Mouse (Mus musculus): ENCODE measurements around the gene Skap1.

The Skap1 gene

DNA sequence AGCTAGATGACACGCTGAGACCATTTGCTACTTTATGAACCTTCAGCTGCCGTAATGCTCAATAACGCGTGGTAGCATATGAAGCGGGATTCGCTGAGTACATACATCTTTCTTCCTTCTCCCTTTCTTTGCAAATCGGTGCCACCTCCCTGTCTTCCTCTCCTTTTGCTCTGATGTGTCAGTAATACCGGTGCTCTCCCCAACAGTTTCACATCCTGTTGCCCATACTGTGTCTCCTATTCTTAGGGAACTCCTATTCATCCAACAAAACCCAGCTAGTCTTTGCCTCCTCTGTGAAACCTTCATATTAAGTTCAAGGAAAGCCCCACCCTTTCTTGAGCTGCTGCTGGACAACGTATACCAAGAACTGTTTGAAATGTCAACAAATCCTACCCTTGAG is 187.5 kb downstream of the Skap1 start:
- Histone ChIP-seq H3K27me3 (ENCODE audit: control insufficient read depth, insufficient read depth, low read length, poor library complexity, severe bottlenecking) (peaks cover under 1% of the 10 kb centered on the region; the same call in 1 of the 2 replicates), H3K36me3 (ENCODE audit: control insufficient read depth, insufficient read depth, low read length, poor library complexity, severe bottlenecking) (no peaks in the 10 kb centered on the region)
- DNase-seq (ENCODE audit: low read depth, low spot score): no peak

DNA sequence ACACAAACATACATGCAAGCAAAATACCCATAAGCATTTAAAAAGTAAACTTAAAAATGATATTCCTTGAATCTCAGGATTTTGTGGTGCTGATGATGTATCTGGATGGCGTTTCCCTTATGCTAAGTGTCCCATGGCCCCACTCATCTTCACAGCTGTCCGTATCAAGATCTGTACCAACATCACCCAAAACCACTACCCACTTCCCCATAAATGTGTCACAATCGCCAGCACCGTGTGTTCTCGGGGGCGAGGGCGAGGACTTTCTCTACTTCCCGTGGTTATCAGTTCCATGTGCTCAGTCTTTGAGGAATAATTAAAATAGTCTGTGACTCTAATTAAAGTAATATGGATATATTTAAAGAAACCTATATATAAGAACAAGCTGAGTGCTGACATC is 189.5 kb downstream of the Skap1 start:
- Histone ChIP-seq H3K27me3 (ENCODE audit: control insufficient read depth, insufficient read depth, low read length, poor library complexity, severe bottlenecking) (no peaks in the 10 kb centered on the region), H3K36me3 (ENCODE audit: control insufficient read depth, insufficient read depth, low read length, poor library complexity, severe bottlenecking) (no peaks in the 10 kb centered on the region)
- no peak for DNase-seq (ENCODE audit: low read depth, low spot score)

DNA sequence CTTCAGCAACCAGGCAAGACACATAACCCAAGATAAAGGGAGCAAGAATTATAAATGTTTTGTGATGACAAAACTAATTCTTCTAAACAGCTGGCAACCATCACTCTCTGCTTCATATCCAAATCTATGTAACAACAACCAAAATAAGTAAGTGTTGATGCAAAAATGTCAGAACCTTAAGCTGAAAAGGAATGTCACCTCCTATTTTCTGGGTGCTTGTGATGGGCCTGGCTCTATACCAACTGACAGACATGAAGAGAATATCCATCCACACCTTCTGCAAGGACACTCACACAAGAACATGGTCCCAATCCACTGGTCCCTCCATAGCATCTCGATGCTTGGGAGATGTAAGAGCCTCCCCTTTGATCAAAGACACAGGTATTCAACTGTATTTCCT is 194.0 kb downstream of the Skap1 start:
- no peak for DNase-seq (ENCODE audit: low read depth, low spot score)
- Histone ChIP-seq H3K36me3 (ENCODE audit: control insufficient read depth, insufficient read depth, low read length, poor library complexity, severe bottlenecking) (no peaks in the 10 kb centered on the region), H3K27me3 (ENCODE audit: control insufficient read depth, insufficient read depth, low read length, poor library complexity, severe bottlenecking) (no peaks in the 10 kb centered on the region)

DNA sequence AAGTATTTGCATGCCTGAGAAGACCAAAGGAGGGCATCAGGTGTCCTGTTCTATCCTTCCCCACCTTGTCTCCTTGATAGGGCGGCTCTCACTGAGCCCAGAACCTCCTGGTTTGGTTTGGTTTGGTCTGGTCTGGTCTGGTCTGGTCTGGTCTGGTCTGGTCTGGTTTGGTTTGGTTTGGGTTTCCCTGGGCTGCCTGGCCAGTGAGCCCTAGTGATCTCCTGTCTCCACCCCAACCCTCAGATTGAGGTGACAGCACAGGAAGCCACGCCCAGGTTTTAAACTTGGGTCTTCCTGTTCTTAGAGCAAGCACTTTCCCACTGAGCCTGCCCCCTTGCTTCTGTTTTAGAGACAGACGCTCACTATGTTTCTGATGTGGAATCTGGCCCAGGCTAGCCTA is 202.5 kb downstream of the Skap1 start:
- DNase-seq (ENCODE audit: low read depth, low spot score): peak; percentile 62

DNA sequence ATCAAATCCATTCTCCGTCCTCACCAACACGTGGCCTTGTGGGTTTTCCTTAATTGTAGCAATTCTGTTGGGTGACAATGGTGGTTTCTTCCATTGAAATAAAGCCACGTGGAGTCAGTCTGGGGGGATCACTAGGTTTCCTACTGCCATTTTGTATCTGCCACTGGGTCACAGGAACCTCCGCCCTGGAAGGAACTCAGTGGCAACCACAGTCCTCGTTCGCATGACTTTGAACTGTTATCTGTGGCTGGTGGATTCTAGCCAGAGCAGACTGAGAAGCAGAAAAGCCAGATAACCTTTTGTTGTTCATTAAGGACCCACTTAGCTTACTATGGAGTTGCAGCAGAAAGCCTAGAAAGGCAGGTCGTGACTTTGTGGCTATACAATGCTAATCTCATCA is 204.0 kb downstream of the Skap1 start:
- Histone ChIP-seq H3K36me3 (ENCODE audit: control insufficient read depth, insufficient read depth, low read length, poor library complexity, severe bottlenecking) (no peaks in the 10 kb centered on the region), H3K27me3 (ENCODE audit: control insufficient read depth, insufficient read depth, low read length, poor library complexity, severe bottlenecking) (no peaks in the 10 kb centered on the region)
- no peak for DNase-seq (ENCODE audit: low read depth, low spot score)

More for the DNA sequence above, 202.5 kb downstream of the Skap1 start:
- Histone ChIP-seq H3K27me3 (ENCODE audit: control insufficient read depth, insufficient read depth, low read length, poor library complexity, severe bottlenecking) (no peaks in the 10 kb centered on the region), H3K36me3 (ENCODE audit: control insufficient read depth, insufficient read depth, low read length, poor library complexity, severe bottlenecking) (no peaks in the 10 kb centered on the region)

DNA sequence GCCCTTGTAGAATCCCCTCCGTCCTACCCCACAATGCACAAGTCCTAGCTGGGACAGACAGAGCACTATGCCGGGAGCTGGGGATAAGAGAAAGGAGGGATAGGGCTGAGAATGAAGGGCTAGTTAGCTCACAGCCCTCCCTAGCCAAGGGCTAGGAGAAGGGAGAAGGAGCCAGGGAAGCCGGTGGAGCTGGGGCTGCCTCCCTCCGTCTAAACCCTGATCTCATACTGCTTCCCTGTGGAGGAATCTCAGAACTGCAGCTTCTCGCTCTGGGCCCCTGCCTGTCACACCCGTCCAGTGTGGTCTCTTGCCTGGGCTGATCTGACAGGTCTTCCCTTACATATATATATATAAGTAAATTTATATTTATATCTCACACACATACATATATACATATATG is 209.4 kb downstream of the Skap1 start:
- peak; percentile 18 for DNase-seq (ENCODE audit: low read depth, low spot score)
- H3K27me3 ChIP-seq (ENCODE audit: control insufficient read depth, insufficient read depth, low read length, poor library complexity, severe bottlenecking): no peaks in the 10 kb centered on the region; the same call in 1 of the 2 replicates
- no peaks in the 10 kb centered on the region for H3K36me3 ChIP-seq (ENCODE audit: control insufficient read depth, insufficient read depth, low read length, poor library complexity, severe bottlenecking)

DNA sequence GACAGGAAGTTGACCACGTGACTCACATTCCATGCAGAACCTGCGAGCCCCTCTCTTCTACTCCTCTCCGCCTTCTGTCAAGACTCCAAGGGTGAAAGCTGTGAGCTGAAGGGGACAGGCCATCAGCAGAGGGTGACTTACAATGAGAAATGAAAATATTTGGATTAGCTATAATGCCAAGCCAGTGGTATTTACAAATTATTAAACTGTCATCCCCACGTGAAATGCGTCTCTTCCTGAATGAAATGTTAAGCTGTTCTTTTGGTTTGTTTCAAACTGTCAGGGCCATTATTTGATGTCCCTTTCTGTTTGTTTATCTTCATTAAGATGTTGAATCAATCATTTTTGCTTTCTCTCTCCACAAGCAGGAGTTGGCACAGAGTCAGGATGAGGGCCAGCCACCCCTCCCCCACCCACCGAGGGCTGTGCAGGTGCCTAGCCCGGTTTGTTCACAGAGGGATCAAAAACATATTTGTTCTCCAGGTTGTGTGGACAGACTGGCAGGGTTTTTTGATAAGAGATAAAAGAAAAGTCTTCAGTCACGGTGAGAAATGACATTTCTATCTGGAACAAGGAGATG is 210.5 kb downstream of the Skap1 start:
- no peaks in the 10 kb centered on the region for H3K36me3 ChIP-seq (ENCODE audit: control insufficient read depth, insufficient read depth, low read length, poor library complexity, severe bottlenecking)
- no peak for DNase-seq (ENCODE audit: low read depth, low spot score)
- no peaks in the 10 kb centered on the region; the same call in 1 of the 2 replicates for H3K27me3 ChIP-seq (ENCODE audit: control insufficient read depth, insufficient read depth, low read length, poor library complexity, severe bottlenecking)

DNA sequence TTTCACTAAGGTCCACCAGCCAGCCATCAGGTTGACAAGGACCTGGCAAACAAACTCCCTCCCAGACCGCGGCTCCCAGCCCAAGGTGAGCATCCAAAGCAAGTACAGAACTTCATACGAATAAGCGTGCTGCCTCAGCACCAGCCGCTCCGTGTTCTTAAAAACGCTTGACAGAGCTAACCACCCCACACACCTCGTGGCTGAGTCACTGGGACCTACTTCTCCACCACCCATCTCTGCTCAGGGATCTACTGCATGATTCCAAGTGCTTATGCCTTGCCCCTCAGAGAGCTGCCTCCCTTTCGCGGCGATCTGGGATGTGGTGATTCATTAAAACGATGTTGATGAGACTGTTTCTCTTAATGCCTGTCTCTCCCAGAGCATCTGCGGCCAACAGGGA is 213.6 kb downstream of the Skap1 start:
- Histone ChIP-seq H3K36me3 (ENCODE audit: control insufficient read depth, insufficient read depth, low read length, poor library complexity, severe bottlenecking) (no peaks in the 10 kb centered on the region), H3K27me3 (ENCODE audit: control insufficient read depth, insufficient read depth, low read length, poor library complexity, severe bottlenecking) (no peaks in the 10 kb centered on the region; the same call in 1 of the 2 replicates)
- DNase-seq (ENCODE audit: low read depth, low spot score): no peak

DNA sequence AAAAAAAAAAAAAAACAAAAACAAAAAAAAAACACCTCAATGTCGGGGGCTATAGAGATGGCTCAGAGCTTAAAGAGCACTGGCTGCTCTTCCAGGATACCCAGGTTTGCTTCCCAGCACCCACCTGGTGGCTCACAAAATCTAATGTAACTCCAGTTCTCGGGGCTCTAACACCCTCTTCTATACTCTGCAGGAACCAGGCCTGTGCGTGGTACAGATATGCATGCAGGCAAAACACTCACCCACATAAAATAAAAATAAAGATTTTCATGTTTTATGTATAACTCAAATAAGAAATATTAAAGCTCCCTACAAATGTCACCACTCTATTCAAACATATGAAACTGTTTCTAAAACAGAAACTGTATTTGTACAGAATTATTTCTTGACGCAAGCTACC is 214.6 kb downstream of the Skap1 start:
- DNase-seq (ENCODE audit: low read depth, low spot score): no peak
- Histone ChIP-seq H3K36me3 (ENCODE audit: control insufficient read depth, insufficient read depth, low read length, poor library complexity, severe bottlenecking) (no peaks in the 10 kb centered on the region), H3K27me3 (ENCODE audit: control insufficient read depth, insufficient read depth, low read length, poor library complexity, severe bottlenecking) (no peaks in the 10 kb centered on the region; the same call in 1 of the 2 replicates)

DNA sequence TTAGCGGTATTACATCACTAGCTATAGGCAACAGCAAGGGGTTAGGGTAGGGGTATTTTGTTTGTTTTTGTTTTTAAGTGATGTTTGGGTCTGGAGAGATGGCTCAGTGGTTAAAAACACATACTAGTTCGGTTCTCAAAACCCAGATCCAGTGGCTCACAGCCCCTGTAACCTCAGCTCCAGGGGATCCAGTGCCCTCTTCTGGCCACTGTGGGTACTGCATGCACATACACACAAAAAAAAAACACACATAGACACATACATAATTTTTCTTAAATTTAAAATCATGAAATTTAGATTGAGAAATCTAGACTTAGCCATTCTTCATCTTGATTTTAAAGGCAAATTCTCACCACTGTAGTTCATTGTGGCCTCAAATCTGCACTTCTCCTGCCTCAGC is 221.0 kb downstream of the Skap1 start:
- Histone ChIP-seq H3K36me3 (ENCODE audit: control insufficient read depth, insufficient read depth, low read length, poor library complexity, severe bottlenecking) (no peaks in the 10 kb centered on the region), H3K27me3 (ENCODE audit: control insufficient read depth, insufficient read depth, low read length, poor library complexity, severe bottlenecking) (no peaks in the 10 kb centered on the region)
- peak; percentile 8 for DNase-seq (ENCODE audit: low read depth, low spot score)

DNA sequence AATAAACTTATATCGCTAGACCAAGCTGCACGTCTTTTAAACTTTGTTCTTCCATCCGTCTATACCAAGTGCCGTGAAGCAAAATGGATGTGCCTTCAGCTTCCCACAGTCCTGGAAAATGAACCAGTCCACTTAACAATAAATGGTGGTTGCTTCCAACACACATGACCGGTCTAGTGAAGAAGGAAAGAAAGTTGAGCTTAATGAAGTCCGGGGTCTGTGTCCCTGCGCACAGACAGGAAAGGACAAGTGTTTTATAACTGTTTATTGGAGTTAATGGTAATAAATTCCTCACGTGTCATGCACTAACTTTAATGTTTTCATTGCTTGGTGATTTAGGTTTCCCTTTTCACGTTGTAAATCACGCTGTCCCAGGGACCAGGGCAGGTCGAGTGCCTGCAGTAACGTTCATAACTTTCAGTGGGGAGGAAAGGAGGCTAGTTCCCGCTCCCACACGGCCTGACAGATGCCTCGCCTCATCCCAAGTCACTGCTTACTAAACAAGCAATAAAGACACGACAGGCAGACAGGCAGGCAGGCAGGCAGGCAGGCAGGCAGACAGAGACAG is 222.4 kb downstream of the Skap1 start:
- H3K27me3 ChIP-seq (ENCODE audit: control insufficient read depth, insufficient read depth, low read length, poor library complexity, severe bottlenecking): no peaks in the 10 kb centered on the region
- DNase-seq (ENCODE audit: low read depth, low spot score): no peak

DNA sequence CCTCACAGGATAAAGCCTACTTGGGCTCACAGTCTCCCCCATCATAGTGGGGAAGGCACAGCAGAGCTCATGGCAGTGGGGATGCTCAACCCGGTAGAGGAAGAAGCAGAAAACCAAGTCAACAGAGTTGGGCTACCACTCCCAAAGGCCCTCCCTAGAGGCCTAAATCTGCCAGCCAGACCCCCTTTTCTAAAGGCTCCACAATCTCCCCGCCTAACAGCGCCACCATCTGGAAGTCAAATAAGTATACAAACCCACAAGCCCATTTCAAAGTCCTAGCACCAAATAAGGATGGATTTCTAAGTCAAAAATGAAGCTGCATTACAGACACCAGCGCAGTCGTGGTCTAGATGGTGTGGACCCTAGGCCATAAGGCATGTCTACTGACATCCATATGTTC is 227.9 kb downstream of the Skap1 start:
- no peaks in the 10 kb centered on the region for H3K27me3 ChIP-seq (ENCODE audit: control insufficient read depth, insufficient read depth, low read length, poor library complexity, severe bottlenecking)
- no peaks in the 10 kb centered on the region for H3K36me3 ChIP-seq (ENCODE audit: control insufficient read depth, insufficient read depth, low read length, poor library complexity, severe bottlenecking)
- no peak for DNase-seq (ENCODE audit: low read depth, low spot score)

More for the DNA sequence above, 222.4 kb downstream of the Skap1 start:
- H3K36me3 ChIP-seq (ENCODE audit: control insufficient read depth, insufficient read depth, low read length, poor library complexity, severe bottlenecking): no peaks in the 10 kb centered on the region

DNA sequence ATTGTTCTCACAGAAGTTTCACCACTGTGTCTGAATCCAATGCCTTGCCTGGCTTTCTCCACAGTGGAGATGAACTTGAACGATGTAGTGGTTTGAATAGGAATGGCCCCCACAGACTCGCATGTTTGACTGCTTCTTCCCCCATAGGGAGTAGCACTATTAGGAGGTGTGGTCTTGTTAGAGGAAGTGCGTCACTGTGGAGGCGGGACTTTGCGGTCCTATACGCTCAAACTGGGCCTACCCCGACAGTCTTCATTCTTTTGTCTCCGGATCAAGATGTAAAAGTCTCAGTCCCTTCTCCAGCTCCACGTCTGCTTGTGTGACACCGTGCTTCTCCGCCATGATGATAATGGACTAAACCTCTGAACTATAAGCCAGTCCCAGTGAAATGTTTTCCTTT is 229.0 kb downstream of the Skap1 start:
- no peak for DNase-seq (ENCODE audit: low read depth, low spot score)
- no peaks in the 10 kb centered on the region for H3K27me3 ChIP-seq (ENCODE audit: control insufficient read depth, insufficient read depth, low read length, poor library complexity, severe bottlenecking)
- H3K36me3 ChIP-seq (ENCODE audit: control insufficient read depth, insufficient read depth, low read length, poor library complexity, severe bottlenecking): no peaks in the 10 kb centered on the region

DNA sequence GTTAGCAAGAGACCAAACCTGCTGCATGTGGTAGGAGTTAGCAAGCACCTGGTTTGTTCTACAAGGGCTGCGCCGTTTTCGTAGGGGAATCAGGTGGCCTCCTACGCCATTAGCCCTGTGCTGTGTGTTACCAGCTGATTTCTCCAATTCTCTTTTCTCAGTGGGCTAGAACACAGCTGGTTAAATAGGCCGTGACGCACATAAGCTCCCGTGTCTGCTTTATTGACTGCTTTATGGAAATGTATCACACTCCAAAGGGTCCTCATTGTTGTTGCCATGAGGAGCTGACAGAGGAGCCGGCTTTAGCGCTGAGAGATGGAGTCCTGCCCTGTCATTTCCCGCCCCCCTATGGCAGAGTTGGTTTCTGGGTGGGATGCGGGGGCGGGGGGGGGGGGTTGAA is 230.4 kb downstream of the Skap1 start:
- no peak for DNase-seq (ENCODE audit: low read depth, low spot score)
- Histone ChIP-seq H3K36me3 (ENCODE audit: control insufficient read depth, insufficient read depth, low read length, poor library complexity, severe bottlenecking) (no peaks in the 10 kb centered on the region), H3K27me3 (ENCODE audit: control insufficient read depth, insufficient read depth, low read length, poor library complexity, severe bottlenecking) (no peaks in the 10 kb centered on the region)

DNA sequence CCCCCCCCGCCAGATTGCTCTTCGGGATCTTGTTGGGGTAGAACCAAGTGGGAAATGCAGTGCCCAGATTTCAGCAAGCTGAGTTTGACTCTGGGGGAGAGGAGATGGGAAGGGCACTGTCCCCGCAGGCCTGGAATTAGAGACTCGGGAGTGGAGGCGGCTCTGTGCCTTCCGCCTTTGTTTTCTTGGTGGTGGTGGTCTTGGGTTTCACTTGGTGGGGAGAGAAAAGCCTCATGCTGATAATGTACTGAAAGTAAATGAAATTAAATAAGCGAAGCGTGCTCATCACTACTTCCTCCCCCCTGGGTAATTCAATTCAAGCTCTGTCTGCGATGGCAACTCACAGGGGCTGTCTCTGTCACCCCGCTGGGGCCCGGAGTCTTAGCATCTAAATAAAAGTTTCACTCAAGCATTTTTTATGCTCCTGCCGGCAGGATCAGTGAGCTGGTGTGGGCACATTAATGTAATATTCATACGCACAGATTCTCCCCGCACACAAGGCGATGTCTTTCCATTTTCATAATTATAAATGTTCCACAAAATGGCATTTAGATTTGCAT is 231.9 kb downstream of the Skap1 start:
- Histone ChIP-seq H3K27me3 (ENCODE audit: control insufficient read depth, insufficient read depth, low read length, poor library complexity, severe bottlenecking) (no peaks in the 10 kb centered on the region), H3K36me3 (ENCODE audit: control insufficient read depth, insufficient read depth, low read length, poor library complexity, severe bottlenecking) (no peaks in the 10 kb centered on the region)
- no peak for DNase-seq (ENCODE audit: low read depth, low spot score)

Measured in splenic B cell, adult 2 months (primary cell).